ENCODE assay signal across 8 mouse cellular contexts in genomic region chr6:71012823-71013461, GRCm38 (mm10). TPM values are rescaled to one million over a fixed set of nuclear protein-coding genes. Genes with fewer than 3 reads are reported as not detected.
A peak's percentile ranks its signal among the peaks of the same experiment; 100 is the strongest.
DNase-seq lines count a peak whose midpoint lies in the region; ATAC-seq and TF ChIP-seq lines count a peak whose summit lies in the region.

No protein-coding gene starts in this region.

- no peaks in the 10 kb centered on the region for H3K36me3 ChIP-seq in kidney, adult 2 months (ENCODE audit: control insufficient read depth, insufficient read depth, low read length)
- H3K36me3 ChIP-seq in limb, embryonic 10.5 days: no peaks in the 10 kb centered on the region
- no peaks in the 10 kb centered on the region for H3K36me3 ChIP-seq in midbrain, embryonic 10.5 days
- no peaks in the 10 kb centered on the region for H3K36me3 ChIP-seq in small intestine, adult 2 months (ENCODE audit: control insufficient read depth, insufficient read depth, low read length)

- peak; percentile 33 for DNase-seq in WW6 (ENCODE audit: low read depth, low spot score)
- peak; percentile 86 to 87 for DNase-seq in cerebellum, postnatal 14 days
- peak; percentile 31 for DNase-seq in kidney, adult 2 months
- DNase-seq in limb, embryonic 10.5 days (ENCODE audit: low spot score): peak; percentile 79
- DNase-seq in midbrain, embryonic 10.5 days (ENCODE audit: low spot score): peak; percentile 82
- no peak for DNase-seq in gastrocnemius, postnatal 25 days

- ATAC-seq in granulocyte monocyte progenitor cell, adult 5-6 weeks (replicated peaks; ENCODE audit: poor library complexity, severe bottlenecking): peak; percentile 88

- no peak for TF ChIP-seq POLR2A in kidney, adult 2 months (IDR thresholded peaks at IDR 0.05; ENCODE audit: low read depth, low read length)
- no peak for TF ChIP-seq POLR2A in small intestine, adult 2 months (IDR thresholded peaks at IDR 0.05; ENCODE audit: low read depth, low read length)

- H3K4me1 ChIP-seq in kidney, adult 2 months (ENCODE audit: control insufficient read depth, insufficient read depth, low read length): no peaks in the 10 kb centered on the region; the same call in 1 of the 2 replicates
- H3K4me1 ChIP-seq in limb, embryonic 10.5 days: peaks cover 11% of the 10 kb centered on the region
- H3K4me1 ChIP-seq in midbrain, embryonic 10.5 days: peaks cover 10% of the 10 kb centered on the region
- H3K4me1 ChIP-seq in small intestine, adult 2 months (ENCODE audit: control insufficient read depth, insufficient read depth, insufficient read length, low read length): 0 out of 2 replicates have a peak, but pooled peaks cover 3% of the 10 kb centered on the region

- H3K4me3 ChIP-seq in kidney, adult 2 months (ENCODE audit: insufficient read depth, low read depth, low read length): peak overlapping the region; percentile 34; the same call in 1 of the 2 replicates
- peak overlapping the region; percentile 63 for H3K4me3 ChIP-seq in limb, embryonic 10.5 days
- H3K4me3 ChIP-seq in midbrain, embryonic 10.5 days: peak overlapping the region; percentile 68
- H3K4me3 ChIP-seq in small intestine, adult 2 months (ENCODE audit: low read depth, low read length): peak overlapping the region; percentile 51

- no peak overlapping the region for H3K27ac ChIP-seq in kidney, adult 2 months (ENCODE audit: insufficient read depth, low read depth, low read length)
- peak overlapping the region; percentile 71 for H3K27ac ChIP-seq in limb, embryonic 10.5 days
- peak overlapping the region; percentile 74 for H3K27ac ChIP-seq in midbrain, embryonic 10.5 days (replicated peaks)
- no peak overlapping the region for H3K27ac ChIP-seq in small intestine, adult 2 months (ENCODE audit: insufficient read depth, low read depth, low read length)

- H3K27me3 ChIP-seq in kidney, adult 2 months (replicated peaks; ENCODE audit: control insufficient read depth, insufficient read depth, low read length): 0 out of 2 replicates have a peak, but pooled peaks cover 4% of the 10 kb centered on the region
- peaks cover 31% of the 10 kb centered on the region for H3K27me3 ChIP-seq in limb, embryonic 10.5 days (ENCODE audit: low read depth, poor library complexity, severe bottlenecking)
- H3K27me3 ChIP-seq in midbrain, embryonic 10.5 days (ENCODE audit: low read depth, poor library complexity, severe bottlenecking): peaks cover 61% of the 10 kb centered on the region
- H3K27me3 ChIP-seq in small intestine, adult 2 months (ENCODE audit: control insufficient read depth, insufficient read depth, low read length): 0 out of 2 replicates have a peak, but pooled peaks cover 4% of the 10 kb centered on the region

- TF ChIP-seq CTCF in kidney, adult 2 months (conservative IDR thresholded peaks at IDR 0.05; ENCODE audit: insufficient read depth, insufficient read length, low read depth, low read length): peak; percentile 70
- peak; percentile 67; the same call in 1 of the 2 replicates for TF ChIP-seq CTCF in small intestine, adult 2 months (IDR thresholded peaks at IDR 0.05; ENCODE audit: extremely low read depth, insufficient read length, insufficient replicate concordance, low read depth, low read length)

- no peaks in the 10 kb centered on the region for H3K9me3 ChIP-seq in limb, embryonic 10.5 days (replicated peaks)
- no peaks in the 10 kb centered on the region for H3K9me3 ChIP-seq in midbrain, embryonic 10.5 days (replicated peaks)

- under 1% methylated on average over 38 of the region's 38 CpGs for WGBS in kidney, adult 2 months
- WGBS in limb, embryonic 10.5 days: under 1% methylated on average over 38 of the region's 38 CpGs
- WGBS in midbrain, embryonic 10.5 days: under 1% methylated on average over 38 of the region's 38 CpGs
- under 1% methylated on average over 38 of the region's 38 CpGs for WGBS in small intestine, adult 2 months

RNA-seq across cellular contexts. Expression of gene Foxi3, which starts 56.6 kb away (rescaled TPM):
- total RNA-seq in granulocyte monocyte progenitor cell, adult 5-6 weeks (2014; fragmentation: Nextera tagmentation): not detected in 2 replicates
- total RNA-seq in granulocyte monocyte progenitor cell, adult 5-6 weeks (2017): not detected in 2 replicates
- polyA plus RNA-seq in kidney, adult 2 months (2012; rRNA removed): not detected in 2 replicates
- polyA plus RNA-seq in limb, embryonic 10.5 days (2016; fragmentation: Nextera tagmentation; extraction: Ambion mirVana): not detected in 2 replicates
- 0.10 TPM in 1 of 2 replicates, not detected in the other for polyA plus RNA-seq in midbrain, embryonic 10.5 days (2016; fragmentation: Nextera tagmentation; extraction: Ambion mirVana)
- not detected in 2 replicates for polyA plus RNA-seq in small intestine, adult 2 months (2012; rRNA removed)
- not detected for total RNA-seq in gastrocnemius, postnatal 25 days (2021)

Comparison
In these comparisons a context has a peak if more than half of its experiments do, and no peak if none do; other contexts are left out.
1. H3K27ac ChIP-seq: peak in limb, embryonic 10.5 days (single experiment) and midbrain, embryonic 10.5 days (single experiment); none in kidney, adult 2 months (single experiment) and small intestine, adult 2 months (single experiment).
2. Peak in every context shown above with its lines, with median percentiles within 50 percentile points of each other: H3K4me3 ChIP-seq.